Comparison of ENCODE assay signal across 23 mouse cellular contexts in genomic region chr17:31927895-31928626, GRCm38 (mm10).
A peak's percentile ranks its signal among the peaks of the same experiment; 100 is the strongest.
DNase-seq lines count a peak whose midpoint lies in the region; ATAC-seq and TF ChIP-seq lines count a peak whose summit lies in the region.
"Had no signal": no experiment of that assay in that cellular context is flagged by ENCODE, and none has a peak within 500 bp of the region (broad histone marks: within the 10 kb centered on the region; RNA-seq: fewer than 3 reads in every experiment).

No protein-coding gene starts in this region.

- TF ChIP-seq EP300 in CH12.LX (IDR thresholded peaks at IDR 0.05; ENCODE audit: low read length): peak; percentile 96

- dilution Hi-C loops in CH12.LX (cut with MboI; ENCODE audit: extremely low pct_ligation_motif_present, extremely low pct_unique_long_range_greater_than_20kb, low sequenced_read_pairs): no loop called here

- H3K79me2 ChIP-seq in CH12.LX (replicated peaks; ENCODE audit: control insufficient read depth, extremely low read depth, insufficient read depth, poor library complexity, severe bottlenecking): no peaks in the 10 kb centered on the region

- no peak for TF ChIP-seq CTCF in CH12.LX (conservative IDR thresholded peaks at IDR 0.05 in 1 of 2, IDR thresholded peaks at IDR 0.05 in 1 of 2; ENCODE audit: low read depth in 2 of 2, low read length in 2 of 2)

- no peak overlapping the region for H3K9ac ChIP-seq in forebrain, embryonic 13.5 days
- no peak overlapping the region for H3K9ac ChIP-seq in forebrain, embryonic 11.5 days (ENCODE audit: low read length)
- H3K9ac ChIP-seq in CH12.LX (ENCODE audit: insufficient read depth, low read depth): no peak overlapping the region
- H3K9ac ChIP-seq: heart, embryonic 15.5 days; limb, embryonic 12.5 days; liver, embryonic 14.5 days; neural tube, embryonic 13.5 days had no signal

- H3K27me3 ChIP-seq in forebrain, embryonic 13.5 days: no peaks in the 10 kb centered on the region
- no peaks in the 10 kb centered on the region for H3K27me3 ChIP-seq in forebrain, embryonic 11.5 days (ENCODE audit: control insufficient read depth, insufficient read depth, low read length)
- H3K27me3 ChIP-seq in CH12.LX (replicated peaks): no peaks in the 10 kb centered on the region
- no peaks in the 10 kb centered on the region for H3K27me3 ChIP-seq in embryonic facial prominence, embryonic 10.5 days (replicated peaks; ENCODE audit: low read depth, poor library complexity, severe bottlenecking)
- H3K27me3 ChIP-seq: heart, embryonic 15.5 days; limb, embryonic 12.5 days; neural tube, embryonic 13.5 days had no signal

- no peak overlapping the region for H3K4me2 ChIP-seq in forebrain, embryonic 13.5 days
- H3K4me2 ChIP-seq in forebrain, embryonic 11.5 days (ENCODE audit: low read depth, low read length, severe bottlenecking): no peak overlapping the region
- peak overlapping the region; percentile 35 for H3K4me2 ChIP-seq in CH12.LX (ENCODE audit: insufficient read depth, low read depth, poor library complexity, severe bottlenecking)
- H3K4me2 ChIP-seq: heart, embryonic 15.5 days; limb, embryonic 12.5 days; neural tube, embryonic 13.5 days had no signal

- no peak for DNase-seq in forebrain, embryonic 11.5 days (ENCODE audit: low spot score)
- peak; percentile 11 for DNase-seq in layer of hippocampus, adult 11-12 months (ENCODE audit: low spot score)
- DNase-seq in layer of hippocampus, postnatal 10 days (ENCODE audit: low spot score in 2 of 2): no peak
- peak; percentile 84 for DNase-seq in CH12.LX (ENCODE audit: extremely low read depth)
- peak; percentile 24 to 43 for DNase-seq in layer of hippocampus, adult 8-10 months (ENCODE audit: low spot score in 2 of 2)
- no peak for DNase-seq in embryonic facial prominence, embryonic 10.5 days (ENCODE audit: low spot score)
- no peak for DNase-seq in cerebellum, postnatal 25 days
- DNase-seq: adrenal gland, postnatal 36 days; cerebellum, adult 9-11 months; embryo, embryonic 11 days; heart, adult 11 months; kidney, adult 18-20 months; kidney, postnatal 10 days; lung, postnatal 14 days; thymus, adult 18-20 months had no signal

- no peaks in the 10 kb centered on the region for H3K9me3 ChIP-seq in forebrain, embryonic 13.5 days (replicated peaks)
- H3K9me3 ChIP-seq in forebrain, embryonic 11.5 days (ENCODE audit: control insufficient read depth, low read length): no peaks in the 10 kb centered on the region
- no peaks in the 10 kb centered on the region for H3K9me3 ChIP-seq in CH12.LX (replicated peaks; ENCODE audit: low read length)
- H3K9me3 ChIP-seq in embryonic facial prominence, embryonic 10.5 days: no peaks in the 10 kb centered on the region
- H3K9me3 ChIP-seq: heart, embryonic 15.5 days; hindbrain, embryonic 10.5 days; limb, embryonic 12.5 days; neural tube, embryonic 13.5 days had no signal

- ATAC-seq in forebrain, embryonic 13.5 days: peak; percentile 68; the same call in 1 of the 2 replicates
- ATAC-seq in forebrain, embryonic 11.5 days (replicated peaks; ENCODE audit: low FRiP score): no peak
- ATAC-seq: activated CD4-positive, CD25-positive, alpha-beta regulatory T cell, adult 4 months had no signal

- no peak overlapping the region for H3K27ac ChIP-seq in forebrain, embryonic 13.5 days
- H3K27ac ChIP-seq in forebrain, embryonic 11.5 days (ENCODE audit: low read depth, low read length): no peak overlapping the region
- no peak overlapping the region for H3K27ac ChIP-seq in CH12.LX (ENCODE audit: insufficient read depth, low read depth)
- no peak overlapping the region for H3K27ac ChIP-seq in embryonic facial prominence, embryonic 10.5 days (replicated peaks)
- H3K27ac ChIP-seq: heart, embryonic 15.5 days; hindbrain, embryonic 10.5 days; limb, embryonic 12.5 days; liver, embryonic 14.5 days; neural tube, embryonic 13.5 days had no signal

- H3K4me1 ChIP-seq in forebrain, embryonic 13.5 days: peaks cover 9% of the 10 kb centered on the region; the same call in 1 of the 2 replicates
- no peaks in the 10 kb centered on the region for H3K4me1 ChIP-seq in forebrain, embryonic 11.5 days (replicated peaks; ENCODE audit: control insufficient read depth, insufficient read depth, low read length)
- H3K4me1 ChIP-seq in CH12.LX (ENCODE audit: control insufficient read depth in 1 of 2, insufficient read depth in 2 of 2): peaks cover 34 to 91% of the 10 kb centered on the region in 2 experiments
- H3K4me1 ChIP-seq in embryonic facial prominence, embryonic 10.5 days: peaks cover 32% of the 10 kb centered on the region

- in situ Hi-C loops in CH12.LX (cut with MboI; ENCODE audit: low pct_ligation_motif_present, low pct_unique_long_range_greater_than_20kb, low sequenced_read_pairs): no loop called here

- no peak overlapping the region for H3K4me3 ChIP-seq in forebrain, embryonic 13.5 days
- no peak overlapping the region for H3K4me3 ChIP-seq in forebrain, embryonic 11.5 days (ENCODE audit: low read depth, low read length)
- H3K4me3 ChIP-seq in CH12.LX (replicated peaks in 1 of 3; ENCODE audit: low read depth in 2 of 3, low read length in 2 of 3, poor library complexity in 1 of 3): no peak overlapping the region
- H3K4me3 ChIP-seq in embryonic facial prominence, embryonic 10.5 days: no peak overlapping the region
- H3K4me3 ChIP-seq: heart, embryonic 15.5 days; hindbrain, embryonic 10.5 days; limb, embryonic 12.5 days; megakaryocyte, embryonic 14.5 days; neural tube, embryonic 13.5 days had no signal

- WGBS in forebrain, embryonic 13.5 days: 84% methylated on average over 10 of the region's 10 CpGs
- 88% methylated on average over 10 of the region's 10 CpGs for WGBS in forebrain, embryonic 11.5 days
- WGBS in embryonic facial prominence, embryonic 10.5 days: 86% methylated on average over 10 of the region's 10 CpGs

- no peaks in the 10 kb centered on the region for H3K36me3 ChIP-seq in forebrain, embryonic 13.5 days (ENCODE audit: poor library complexity, severe bottlenecking)
- H3K36me3 ChIP-seq in forebrain, embryonic 11.5 days (ENCODE audit: control insufficient read depth, insufficient read depth, low read length): no peaks in the 10 kb centered on the region
- H3K36me3 ChIP-seq in CH12.LX (replicated peaks in 1 of 2; ENCODE audit: control insufficient read depth in 1 of 2, insufficient read depth in 1 of 2, low read length in 1 of 2): no peaks in the 10 kb centered on the region
- H3K36me3 ChIP-seq in embryonic facial prominence, embryonic 10.5 days (replicated peaks): no peaks in the 10 kb centered on the region
- H3K36me3 ChIP-seq: heart, embryonic 15.5 days; hindbrain, embryonic 10.5 days; limb, embryonic 12.5 days; neural tube, embryonic 13.5 days had no signal

- no peak for TF ChIP-seq RAD21 in CH12.LX (IDR thresholded peaks at IDR 0.05; ENCODE audit: low read depth, low read length)

- TF ChIP-seq POLR2A in CH12.LX (IDR thresholded peaks at IDR 0.05; ENCODE audit: low read depth, low read length): no peak

TF ChIP-seq in CH12.LX, 34 proteins besides CTCF, POLR2A, EP300 and RAD21 (continues in another document):
- TF ChIP-seq ZMIZ1 (IDR thresholded peaks at IDR 0.05; ENCODE audit: low read depth, low read length) (no peak), TBP (conservative IDR thresholded peaks at IDR 0.05; ENCODE audit: low read depth, low read length) (peak; percentile 45; the same call in 1 of the 2 replicates), RCOR1 (conservative IDR thresholded peaks at IDR 0.05; ENCODE audit: low read depth, low read length) (peak; percentile 93), E2F4 (IDR thresholded peaks at IDR 0.05; ENCODE audit: insufficient replicate concordance, low read depth, low read length) (no peak), ZNF384 (IDR thresholded peaks at IDR 0.05; ENCODE audit: low read depth, low read length) (peak; percentile 96), NELFE (IDR thresholded peaks at IDR 0.05; ENCODE audit: low read depth, low read length) (no peak), IRF4 (IDR thresholded peaks at IDR 0.05; ENCODE audit: low read depth, low read length) (peak; percentile 97), SIN3A (IDR thresholded peaks at IDR 0.05; ENCODE audit: low read length) (peak; percentile 85; the same call in 1 of the 2 replicates), MAZ (IDR thresholded peaks at IDR 0.05; ENCODE audit: low read depth, low read length) (no peak; the same call in 1 of the 2 replicates), MXI1 (IDR thresholded peaks at IDR 0.05; ENCODE audit: low read depth, low read length) (0 out of 2 replicates have a peak, but pooled peaks have one; percentile 11), BHLHE40 (IDR thresholded peaks at IDR 0.05; ENCODE audit: low read depth, low read length) (peak; percentile 87), ELF1 (IDR thresholded peaks at IDR 0.05; ENCODE audit: low read depth, low read length) (peak; percentile 76), CHD1 (IDR thresholded peaks at IDR 0.05; ENCODE audit: low read depth, low read length) (no peak), UBTF (IDR thresholded peaks at IDR 0.05; ENCODE audit: low read depth, low read length) (no peak), POLR2AphosphoS2 (IDR thresholded peaks at IDR 0.05; ENCODE audit: low read depth, low read length) (no peak), MAFK (IDR thresholded peaks at IDR 0.05; ENCODE audit: insufficient replicate concordance, low read length) (peak; percentile 79), USF1 (IDR thresholded peaks at IDR 0.05; ENCODE audit: low read depth, low read length) (no peak), USF2 (conservative IDR thresholded peaks at IDR 0.05; ENCODE audit: low read depth, low read length) (no peak), MAX (IDR thresholded peaks at IDR 0.05; ENCODE audit: low read length) (peak; percentile 82), HCFC1 (IDR thresholded peaks at IDR 0.05; ENCODE audit: low read depth, low read length) (peak; percentile 48; the same call in 1 of the 2 replicates), JUN (IDR thresholded peaks at IDR 0.05; ENCODE audit: insufficient read depth, low read depth, low read length) (peak; percentile 98), SMC3 (IDR thresholded peaks at IDR 0.05; ENCODE audit: low read depth, low read length) (0 out of 2 replicates have a peak, but pooled peaks have one; percentile 19), KAT2A (IDR thresholded peaks at IDR 0.05; ENCODE audit: insufficient replicate concordance, low read length) (no peak), JUND (conservative IDR thresholded peaks at IDR 0.05; ENCODE audit: low read depth, low read length) (peak; percentile 98), ETS1 (conservative IDR thresholded peaks at IDR 0.05; ENCODE audit: low read depth, low read length) (peak; percentile 99), MYC (IDR thresholded peaks at IDR 0.05; ENCODE audit: low read depth, low read length) (no peak; the same call in 1 of the 2 replicates), ZC3H11A (IDR thresholded peaks at IDR 0.05; ENCODE audit: low read depth, low read length) (no peak), PAX5 (IDR thresholded peaks at IDR 0.05; ENCODE audit: low read length) (no peak), MEF2A (IDR thresholded peaks at IDR 0.05; ENCODE audit: borderline replicate concordance, low read depth, low read length) (peak; percentile 87), ZKSCAN1 (IDR thresholded peaks at IDR 0.05; ENCODE audit: borderline replicate concordance, low read depth, low read length) (no peak)

Comparison
In these comparisons a context has a peak if more than half of its experiments do, and no peak if none do; other contexts are left out.
1. DNase-seq: peak in layer of hippocampus, adult 11-12 months (single experiment), CH12.LX (single experiment) and layer of hippocampus, adult 8-10 months (2 of 2); none in forebrain, embryonic 11.5 days (single experiment), layer of hippocampus, postnatal 10 days (0 of 2), embryonic facial prominence, embryonic 10.5 days (single experiment) and cerebellum, postnatal 25 days (0 of 2).